Mouse (Mus musculus): ENCODE results near the gene AL732309.1. TPM values are rescaled to one million over a fixed set of nuclear protein-coding genes. Genes with fewer than 3 reads are reported as not detected.

The AL732309.1 gene
- polyA plus RNA-seq, 1 experiment from 2014 or later = 1.4 TPM

DNA sequence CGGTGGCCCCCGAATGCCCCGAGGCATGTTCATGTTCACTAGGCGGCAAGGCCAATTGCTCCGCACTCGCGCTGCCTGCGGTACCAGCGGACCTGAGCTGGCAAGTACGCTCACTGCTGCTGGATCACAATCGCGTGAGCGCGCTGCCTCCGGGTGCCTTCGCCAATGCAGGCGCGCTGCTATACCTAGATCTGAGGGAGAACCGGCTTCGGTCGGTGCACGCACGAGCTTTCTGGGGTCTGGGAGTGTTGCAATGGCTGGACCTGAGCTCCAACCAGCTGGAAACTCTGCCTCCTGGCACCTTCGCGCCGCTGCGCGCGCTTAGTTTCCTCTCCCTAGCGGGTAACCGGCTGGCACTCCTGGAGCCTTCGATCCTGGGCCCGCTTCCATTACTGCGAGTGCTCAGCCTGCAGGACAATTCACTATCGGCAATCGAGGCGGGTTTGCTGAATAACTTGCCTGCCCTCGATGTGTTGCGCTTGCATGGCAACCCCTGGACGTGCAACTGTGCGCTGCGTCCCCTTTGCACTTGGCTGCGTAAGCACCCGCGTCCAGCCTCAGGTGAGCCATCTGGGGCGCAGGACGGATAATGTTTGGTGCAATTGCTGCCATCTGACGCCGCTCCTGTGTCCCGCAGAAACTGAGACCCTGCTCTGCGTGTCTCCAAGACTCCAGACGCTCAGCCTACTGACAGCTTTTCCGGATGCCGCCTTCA is 43.6 kb upstream of the AL732309.1 start:
- ATAC-seq (no peak), DNase-seq (no peak)
- Histone ChIP-seq H3K36me3 (replicated peaks; ENCODE audit: insufficient read depth, low read length) (peaks cover 3% of the 10 kb centered on the region; the same call in 1 of the 2 replicates), H3K9ac (replicated peaks) (no peak overlapping the region), H3K4me2 (ENCODE audit: low read depth, low read length) (0 out of 2 replicates have a peak overlapping the region, but pooled peaks have one; percentile 7), H3K9me3 (ENCODE audit: low read length) (no peaks in the 10 kb centered on the region), H3K27me3 (ENCODE audit: insufficient read depth, low read length) (peaks cover 49% of the 10 kb centered on the region), H3K4me1 (ENCODE audit: insufficient read depth) (peaks cover 12% of the 10 kb centered on the region), H3K4me3 (ENCODE audit: low read depth, low read length) (no peak overlapping the region), H3K27ac (ENCODE audit: low read depth) (no peak overlapping the region)
- WGBS (ENCODE audit: insufficient replicate concordance) = 3% methylated on average over 54 of the region's 54 CpGs
- TF ChIP-seq CTCF (IDR thresholded peaks at IDR 0.05; ENCODE audit: low read depth) (no peak), EP300 (IDR thresholded peaks at IDR 0.05; ENCODE audit: low read depth) (no peak)

GRCm38 (mm10) chr2:25289651-25290050 is 43.0 kb upstream of the AL732309.1 start, which contains the start of gene Lrrc26:
TSS of gene Lrrc26 (plus strand) at chr2:25289915.
- WGBS (ENCODE audit: insufficient replicate concordance) = 11% methylated on average over 11 of the region's 11 CpGs
- Histone ChIP-seq H3K9me3 (ENCODE audit: low read length) (no peaks in the 10 kb centered on the region), H3K27ac (ENCODE audit: low read depth) (no peak within 1 kb of the TSS), H3K4me3 (ENCODE audit: low read depth, low read length) (no peak within 1 kb of the TSS), H3K9ac (replicated peaks) (no peak within 1 kb of the TSS), H3K27me3 (ENCODE audit: insufficient read depth, low read length) (peaks cover 49% of the 10 kb centered on the region), H3K4me2 (ENCODE audit: low read depth, low read length) (0 out of 2 replicates have a peak within 1 kb of the TSS, but pooled peaks have one; percentile 7), H3K36me3 (replicated peaks; ENCODE audit: insufficient read depth, low read length) (peaks cover 8% of the 10 kb centered on the region), H3K4me1 (ENCODE audit: insufficient read depth) (peaks cover 12% of the 10 kb centered on the region)
- TF ChIP-seq EP300 (IDR thresholded peaks at IDR 0.05; ENCODE audit: low read depth) (no peak), CTCF (IDR thresholded peaks at IDR 0.05; ENCODE audit: low read depth) (no peak)
- DNase-seq (no peak), ATAC-seq (no peak)

DNA sequence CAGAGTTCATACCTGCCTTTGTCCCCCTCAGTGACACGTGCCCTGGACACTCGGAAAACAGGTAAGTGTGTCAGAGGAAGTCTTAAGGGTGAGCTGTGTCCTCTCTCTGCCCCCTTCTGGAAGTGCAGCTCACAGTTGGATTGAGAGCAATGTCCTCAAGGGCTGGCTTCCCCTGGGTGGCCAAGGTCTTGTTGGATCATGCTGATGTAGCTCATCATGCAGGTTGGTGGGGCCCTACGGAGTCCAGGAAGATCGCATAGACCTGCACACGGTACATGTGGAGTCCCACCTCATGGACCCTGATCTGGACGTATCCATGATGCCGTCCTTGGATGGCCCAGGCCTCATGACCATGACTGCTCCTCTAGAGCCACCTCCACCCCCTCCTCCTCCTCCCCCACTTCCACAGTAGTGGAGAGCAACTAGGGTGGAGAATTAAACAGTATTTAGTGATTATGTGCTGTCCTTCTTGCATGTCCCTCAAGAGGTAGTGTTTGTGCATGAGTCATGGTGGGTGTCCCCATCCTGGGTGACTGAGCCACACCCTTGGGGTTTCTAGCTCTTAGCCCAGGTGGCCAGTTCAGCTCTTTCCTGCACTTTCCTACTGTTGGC is 42.2 kb upstream of the AL732309.1 start:
- Histone ChIP-seq H3K9ac (replicated peaks) (no peak overlapping the region), H3K4me1 (ENCODE audit: insufficient read depth) (peaks cover 12% of the 10 kb centered on the region), H3K27me3 (ENCODE audit: insufficient read depth, low read length) (peaks cover 49% of the 10 kb centered on the region), H3K27ac (ENCODE audit: low read depth) (no peak overlapping the region), H3K4me3 (ENCODE audit: low read depth, low read length) (no peak overlapping the region), H3K36me3 (replicated peaks; ENCODE audit: insufficient read depth, low read length) (peaks cover 14% of the 10 kb centered on the region), H3K9me3 (ENCODE audit: low read length) (no peaks in the 10 kb centered on the region), H3K4me2 (ENCODE audit: low read depth, low read length) (no peak overlapping the region)
- ATAC-seq = no peak
- 62% methylated on average over 7 of the region's 7 CpGs for WGBS (ENCODE audit: insufficient replicate concordance)
- no peak for DNase-seq
- TF ChIP-seq CTCF (IDR thresholded peaks at IDR 0.05; ENCODE audit: low read depth) (no peak), EP300 (IDR thresholded peaks at IDR 0.05; ENCODE audit: low read depth) (no peak)

- peaks cover 12% of the 10 kb centered on the region for H3K4me1 ChIP-seq (ENCODE audit: insufficient read depth)
- TF ChIP-seq CTCF (IDR thresholded peaks at IDR 0.05; ENCODE audit: low read depth) (no peak), EP300 (IDR thresholded peaks at IDR 0.05; ENCODE audit: low read depth) (no peak)
- WGBS (ENCODE audit: insufficient replicate concordance) = 86% methylated on average over 6 of the region's 6 CpGs
- no peak within 1 kb of the TSS for H3K27ac ChIP-seq (ENCODE audit: low read depth)
- H3K4me2 ChIP-seq (ENCODE audit: low read depth, low read length) = no peak within 1 kb of the TSS
- no peak within 1 kb of the TSS for H3K9ac ChIP-seq (replicated peaks)
- H3K36me3 ChIP-seq (replicated peaks; ENCODE audit: insufficient read depth, low read length) = peaks cover 18% of the 10 kb centered on the region
- H3K4me3 ChIP-seq (ENCODE audit: low read depth, low read length) = no peak within 1 kb of the TSS
- no peaks in the 10 kb centered on the region for H3K9me3 ChIP-seq (ENCODE audit: low read length)
- no peak for DNase-seq
- ATAC-seq = no peak
- peaks cover 49% of the 10 kb centered on the region for H3K27me3 ChIP-seq (ENCODE audit: insufficient read depth, low read length)
Measured at GRCm38 (mm10) chr2:25287927-25288649, 41.4 kb upstream of the AL732309.1 start, which contains the start of gene Tmem210. TSS of gene Tmem210 (plus strand) at chr2:25288145.

DNA sequence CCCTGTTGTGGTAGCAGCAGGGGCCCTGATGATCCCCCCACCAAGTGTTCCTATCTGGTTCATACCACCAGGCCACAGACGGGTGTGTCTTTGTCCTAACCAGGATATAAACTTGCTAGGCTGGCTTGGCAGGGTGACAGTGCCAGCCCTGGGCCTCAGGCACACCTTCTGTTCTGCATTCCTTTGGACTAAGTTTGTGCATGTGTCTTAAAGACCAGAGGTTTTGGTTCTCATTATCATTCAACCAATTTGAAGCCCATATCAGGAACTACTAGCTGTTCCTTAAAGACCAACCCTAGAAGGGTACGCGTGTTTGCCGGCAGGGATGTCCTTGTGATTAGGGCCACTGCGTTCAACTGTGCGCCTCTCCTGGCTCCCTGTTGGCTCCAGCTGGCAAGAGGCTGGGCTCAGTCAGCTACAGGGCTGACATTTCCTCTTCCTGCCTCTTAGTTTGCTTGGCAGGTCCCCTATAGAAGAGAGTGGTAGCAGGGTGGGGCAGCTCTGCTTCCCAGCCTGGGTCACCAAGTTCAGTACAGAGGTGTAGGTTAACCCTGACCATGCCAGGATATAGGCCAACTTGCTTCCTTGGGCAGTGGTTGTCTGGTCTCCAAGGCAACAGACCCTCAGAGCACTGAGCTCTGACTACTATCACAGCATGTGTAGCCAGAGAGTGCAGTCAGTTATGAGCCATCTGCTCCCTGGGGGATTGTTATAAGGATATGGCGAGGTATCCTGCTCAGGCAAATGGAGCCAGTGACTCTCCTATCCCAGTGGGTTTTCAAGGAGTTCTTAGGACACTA is 40.4 kb upstream of the AL732309.1 start:
- whole genome bisulfite sequencing (ENCODE audit: insufficient replicate concordance) = 39% methylated on average over 7 of the region's 7 CpGs
- no peak for DNase-seq
- Histone ChIP-seq H3K4me1 (ENCODE audit: insufficient read depth) (peaks cover 5% of the 10 kb centered on the region), H3K36me3 (replicated peaks; ENCODE audit: insufficient read depth, low read length) (peaks cover 19% of the 10 kb centered on the region), H3K4me2 (ENCODE audit: low read depth, low read length) (no peak overlapping the region), H3K9ac (replicated peaks) (no peak overlapping the region), H3K27ac (ENCODE audit: low read depth) (0 out of 2 replicates have a peak overlapping the region, but pooled peaks have one; percentile 5), H3K4me3 (ENCODE audit: low read depth, low read length) (no peak overlapping the region), H3K9me3 (ENCODE audit: low read length) (no peaks in the 10 kb centered on the region), H3K27me3 (ENCODE audit: insufficient read depth, low read length) (peaks cover 39% of the 10 kb centered on the region)
- peak; percentile 83 for ATAC-seq
- no peak for TF ChIP-seq CTCF (IDR thresholded peaks at IDR 0.05; ENCODE audit: low read depth)
- TF ChIP-seq EP300 (IDR thresholded peaks at IDR 0.05; ENCODE audit: low read depth) = no peak
